Mouse (Mus musculus): Measurements from ENCODE around the gene Nxnl1.

The Nxnl1 gene

GRCm38 (mm10) chr8:71511644-71512043 is 54.8 kb downstream of the Nxnl1 start, which contains the start of gene Plvap:
Gene Plvap, minus strand, starts transcription at chr8:71511752.
- DNase-seq = no peak
